Mouse (Mus musculus): ENCODE measurements around the gene Rtkn2.
A peak's percentile ranks its signal among the peaks of the same experiment; 100 is the strongest.

The Rtkn2 gene

GRCm38 (mm10) chr10:68103078-68103855 lies 123.9 kb downstream of the Rtkn2 start:
- no peak for DNase-seq (ENCODE audit: low spot score in 2 of 2)

GRCm38 (mm10) chr10:68103988-68104387 lies 124.6 kb downstream of the Rtkn2 start:
- DNase-seq (ENCODE audit: low spot score in 2 of 2): peak in 1 of 2 experiments; percentile 35

GRCm38 (mm10) chr10:68104481-68104880 lies 125.1 kb downstream of the Rtkn2 start:
- DNase-seq (ENCODE audit: low spot score in 2 of 2): no peak

- no peak for DNase-seq (ENCODE audit: low spot score in 2 of 2)
These were observed 125.8 kb downstream of the Rtkn2 start for GRCm38 (mm10) chr10:68104881-68105781.

- DNase-seq (ENCODE audit: low spot score in 2 of 2): no peak
These were observed 127.1 kb downstream of the Rtkn2 start for GRCm38 (mm10) chr10:68106351-68106950.

GRCm38 (mm10) chr10:68107716-68108115 lies 128.3 kb downstream of the Rtkn2 start:
- no peak for DNase-seq (ENCODE audit: low spot score in 2 of 2)

Measured in right cerebral cortex, adult 2 months (tissue).